Mouse (Mus musculus) CH12.LX (cell line): ENCODE measurements around the gene Gstt4. TPM values are rescaled to one million over a fixed set of nuclear protein-coding genes. Genes with fewer than 3 reads are reported as not detected.

Experiments
- DNase-seq: peaks from one replicate; pipeline ENCODE4 v3.0.0-alpha.2; 2013; ENCODE audit errors: extremely low read depth
- H3K27ac ChIP-seq: 2 replicates; pipeline ENCODE4 v1.5.1; 2012; ENCODE audit warnings: low read depth, mild to moderate bottlenecking, control low read depth, moderate library complexity; ENCODE audit not compliant: insufficient read depth
- H3K27me3 ChIP-seq: replicated peaks from 2 replicates; pipeline ENCODE3; 2012; ENCODE audit warnings: inconsistent platforms
- H3K36me3 ChIP-seq, 2 experiments: replicated peaks in 1 of 2; 2 replicates each; pipeline versions ENCODE3 to v1.6.1; 2012; ENCODE audit warnings: inconsistent platforms in 1 of 2, low read length in 1 of 2, mild to moderate bottlenecking in 1 of 2, mixed read lengths in 1 of 2, moderate library complexity in 1 of 2; ENCODE audit not compliant: control insufficient read depth in 1 of 2, insufficient read depth in 1 of 2
- H3K4me1 ChIP-seq, 2 experiments: 2 replicates each; pipeline ENCODE4 v1.6.1; 2012; ENCODE audit warnings: inconsistent platforms in 1 of 2, moderate library complexity in 1 of 2; ENCODE audit not compliant: insufficient read depth in 2 of 2, control insufficient read depth in 1 of 2
- H3K4me2 ChIP-seq: 2 replicates; pipeline ENCODE4 v1.6.1; 2012; ENCODE audit warnings: low read depth, mild to moderate bottlenecking, control low read depth; ENCODE audit not compliant: poor library complexity, insufficient read depth, severe bottlenecking
- H3K4me3 ChIP-seq, 3 experiments: fragments of 150-350 bp in 1 of 3; sonication (generic) in 1 of 3; replicated peaks in 1 of 3; 2 replicates each; pipeline versions ENCODE3 to v1.5.1; 2011 to 2012; ENCODE audit warnings: low read depth in 2 of 3, low read length in 2 of 3, mild to moderate bottlenecking in 2 of 3, moderate library complexity in 2 of 3, control low read depth in 1 of 3, improper control_type of control experiment in 1 of 3, inconsistent platforms in 1 of 3, mixed read lengths in 1 of 3; ENCODE audit not compliant: poor library complexity in 1 of 3
- H3K79me2 ChIP-seq: replicated peaks from 2 replicates; pipeline ENCODE4 v1.6.1; 2012; ENCODE audit warnings: mild to moderate bottlenecking, moderate library complexity; ENCODE audit not compliant: control insufficient read depth, poor library complexity, insufficient read depth, severe bottlenecking; ENCODE audit errors: extremely low read depth
- H3K9ac ChIP-seq: 2 replicates; pipeline ENCODE4 v1.6.1; 2012; ENCODE audit warnings: low read depth, mild to moderate bottlenecking, control low read depth, moderate library complexity; ENCODE audit not compliant: insufficient read depth
- H3K9me3 ChIP-seq: replicated peaks from 2 replicates; pipeline ENCODE3; 2012; ENCODE audit warnings: low read length, inconsistent platforms, mixed read lengths
- CHD1 ChIP-seq: IDR thresholded peaks from 2 replicates; pipeline ENCODE4 v1.6.1; 2012; ENCODE audit warnings: low read depth, low read length, improper control_type of control experiment, inconsistent platforms
- CHD2 ChIP-seq: IDR thresholded peaks from 2 replicates; pipeline ENCODE4 v1.6.1; 2011; ENCODE audit warnings: low read length, improper control_type of control experiment
- CTCF ChIP-seq, 2 experiments: IDR thresholded peaks in 1 of 2; conservative IDR thresholded peaks in 1 of 2; 2 replicates each; pipeline ENCODE4 v1.5.1; 2011 to 2012; ENCODE audit warnings: low read depth in 2 of 2, low read length in 2 of 2, improper control_type of control experiment in 1 of 2, inconsistent platforms in 1 of 2, mild to moderate bottlenecking in 1 of 2, moderate library complexity in 1 of 2
- E2F4 ChIP-seq: IDR thresholded peaks from 2 replicates; pipeline ENCODE4 v1.6.1; 2011; ENCODE audit warnings: low read depth, low read length, improper control_type of control experiment; ENCODE audit not compliant: insufficient replicate concordance
- ELF1 ChIP-seq: IDR thresholded peaks from 2 replicates; pipeline ENCODE4 v1.6.1; 2014; ENCODE audit warnings: low read depth, mild to moderate bottlenecking, inconsistent platforms, low read length, improper control_type of control experiment
- EP300 ChIP-seq: IDR thresholded peaks from 2 replicates; pipeline ENCODE4 v1.6.1; 2011; ENCODE audit warnings: low read length, improper control_type of control experiment
- GABPA ChIP-seq: IDR thresholded peaks from 2 replicates; pipeline ENCODE4 v1.6.1; 2012; ENCODE audit warnings: low read depth, low read length, improper control_type of control experiment, inconsistent platforms; ENCODE audit not compliant: insufficient replicate concordance
- MAFK ChIP-seq: IDR thresholded peaks from 2 replicates; pipeline ENCODE4 v1.6.1; 2011; ENCODE audit warnings: low read length, improper control_type of control experiment; ENCODE audit not compliant: insufficient replicate concordance
- MAX ChIP-seq: IDR thresholded peaks from 2 replicates; pipeline ENCODE4 v1.6.1; 2011; ENCODE audit warnings: low read length, improper control_type of control experiment
- MAZ ChIP-seq: IDR thresholded peaks from 2 replicates; pipeline ENCODE4 v1.6.1; 2012; ENCODE audit warnings: low read depth, mild to moderate bottlenecking, inconsistent platforms, low read length, improper control_type of control experiment, moderate library complexity
- MEF2A ChIP-seq: IDR thresholded peaks from 2 replicates; pipeline ENCODE4 v1.6.1; 2014; ENCODE audit warnings: low read depth, mild to moderate bottlenecking, inconsistent platforms, low read length, improper control_type of control experiment, borderline replicate concordance
- NELFE ChIP-seq: IDR thresholded peaks from 2 replicates; pipeline ENCODE4 v1.6.1; 2011; ENCODE audit warnings: low read depth, low read length, improper control_type of control experiment
- POLR2AphosphoS2 ChIP-seq: IDR thresholded peaks from 2 replicates; pipeline ENCODE4 v1.6.1; 2011; ENCODE audit warnings: low read depth, low read length, improper control_type of control experiment
- RAD21 ChIP-seq: IDR thresholded peaks from 2 replicates; pipeline ENCODE4 v1.6.1; 2011; ENCODE audit warnings: low read depth, mild to moderate bottlenecking, low read length, improper control_type of control experiment, moderate library complexity
- SIN3A ChIP-seq: IDR thresholded peaks from 2 replicates; pipeline ENCODE4 v1.6.1; 2012; ENCODE audit warnings: low read length, improper control_type of control experiment, inconsistent platforms
- TBP ChIP-seq: conservative IDR thresholded peaks from 2 replicates; pipeline ENCODE4 v1.6.1; 2011; ENCODE audit warnings: low read depth, low read length, improper control_type of control experiment
- TCF12 ChIP-seq: IDR thresholded peaks from 2 replicates; pipeline ENCODE4 v1.6.1; 2014; ENCODE audit warnings: low read depth, mild to moderate bottlenecking, inconsistent platforms, low read length, improper control_type of control experiment
- ZMIZ1 ChIP-seq: IDR thresholded peaks from 2 replicates; pipeline ENCODE4 v1.6.1; 2012; ENCODE audit warnings: low read depth, mild to moderate bottlenecking, inconsistent platforms, low read length, improper control_type of control experiment
- dilution Hi-C: fragments of 300-500 bp; cut with MboI; formaldehyde crosslinking; loops from 2 replicates; pipeline ENCODE4 v1.14.3; 2020; ENCODE audit warnings: low sequenced_read_pairs; ENCODE audit not compliant: extremely low pct_unique_long_range_greater_than_20kb, extremely low pct_ligation_motif_present
- in situ Hi-C: fragments of 300-500 bp; cut with MboI; formaldehyde crosslinking; loops from 3 replicates; pipeline ENCODE4 v1.14.3; 2019; ENCODE audit warnings: low sequenced_read_pairs, low pct_ligation_motif_present, low pct_unique_long_range_greater_than_20kb, mixed read lengths
- polyA plus RNA-seq: library from polyadenylated mRNA; unstranded; fragments of >175 nt; gene quantifications from 2 replicates; pipeline ENCODE4 v1.2.1, GENCODE M21; 2012; ENCODE audit warnings: low read depth; ENCODE audit not compliant: insufficient read length
- total RNA-seq, 2 experiments: library from RNA; depleted of rRNA; stranded (reverse); fragments of 300-350 nt in 1 of 2; fragments of >200 nt in 1 of 2; gene quantifications; 2 replicates each; pipeline ENCODE4 v1.2.3; 2012 to 2014

Gene Gstt4
- total and polyA plus RNA-seq, 3 experiments: 0.21 to 0.80 (median 0.42) TPM

- no peak for DNase-seq
- Histone ChIP-seq H3K36me3 (peaks cover 0 to 3% of the 10 kb centered on the region in 2 experiments), H3K27ac (no peak overlapping the region), H3K4me3 (no peak overlapping the region), H3K27me3 (no peaks in the 10 kb centered on the region), H3K9me3 (no peaks in the 10 kb centered on the region), H3K4me1 (peaks cover 22 to 38% of the 10 kb centered on the region in 2 experiments), H3K79me2 (no peaks in the 10 kb centered on the region), H3K9ac (no peak overlapping the region), H3K4me2 (no peak overlapping the region)
- TF ChIP-seq CHD2 (peak; percentile 56; the same call in 1 of the 2 replicates), RAD21 (no peak)
- dilution Hi-C loops (no loop called here), in situ Hi-C loops (no loop called here)
Measured at GRCm38 (mm10) chr10:75789081-75789735, 33.1 kb downstream of the Gstt4 start.

GRCm38 (mm10) chr10:75788277-75788676 is 34.1 kb downstream of the Gstt4 start:
- Histone ChIP-seq H3K79me2 (no peaks in the 10 kb centered on the region), H3K36me3 (peaks cover 0 to 5% of the 10 kb centered on the region in 2 experiments)
- DNase-seq: no peak
- dilution Hi-C loops: no loop called here
- no peak for TF ChIP-seq NELFE
- no peak for TF ChIP-seq TCF12
- TF ChIP-seq EP300: no peak
- TF ChIP-seq MEF2A: no peak
- TF ChIP-seq, all 38 proteins: peak for 0
- in situ Hi-C loops: no loop called here
- H3K27ac ChIP-seq: no peak overlapping the region
- no peak overlapping the region for H3K9ac ChIP-seq
- no peak overlapping the region for H3K4me2 ChIP-seq
- H3K4me3 ChIP-seq: no peak overlapping the region
- H3K9me3 ChIP-seq: no peaks in the 10 kb centered on the region
- peaks cover 20 to 38% of the 10 kb centered on the region in 2 experiments for H3K4me1 ChIP-seq
- no peaks in the 10 kb centered on the region for H3K27me3 ChIP-seq

GRCm38 (mm10) chr10:75785442-75785841 is 36.9 kb downstream of the Gstt4 start:
- Histone ChIP-seq H3K4me3 (no peak overlapping the region), H3K27ac (no peak overlapping the region), H3K9me3 (no peaks in the 10 kb centered on the region), H3K4me1 (peaks cover 14 to 45% of the 10 kb centered on the region in 2 experiments), H3K79me2 (0 out of 2 replicates have a peak, but pooled peaks cover 3% of the 10 kb centered on the region), H3K4me2 (no peak overlapping the region), H3K36me3 (peaks cover 0 to 5% of the 10 kb centered on the region in 2 experiments), H3K27me3 (no peaks in the 10 kb centered on the region), H3K9ac (no peak overlapping the region)
- TF ChIP-seq SIN3A: no peak
- no peak for TF ChIP-seq ZMIZ1
- TF ChIP-seq ELF1: no peak
- TF ChIP-seq E2F4: no peak
- TF ChIP-seq TBP: no peak
- no peak for TF ChIP-seq GABPA
- TF ChIP-seq CTCF (conservative IDR thresholded peaks at IDR 0.05 in 1 of 2, IDR thresholded peaks at IDR 0.05 in 1 of 2; ENCODE audit: low read depth in 2 of 2, low read length in 2 of 2): no peak
- no peak for TF ChIP-seq MAZ
- no peak for TF ChIP-seq TCF12
- TF ChIP-seq MAFK: no peak
- no peak for TF ChIP-seq CHD2
- no peak for TF ChIP-seq CHD1
- no peak for TF ChIP-seq POLR2AphosphoS2
- TF ChIP-seq MAX: no peak
- no peak for TF ChIP-seq NELFE
- dilution Hi-C loops (no loop called here), in situ Hi-C loops (no loop called here)
- no peak for DNase-seq
